Mouse (Mus musculus): ENCODE data around the gene Slc15a1. TPM values are rescaled to one million over a fixed set of nuclear protein-coding genes. Genes with fewer than 3 reads are reported as not detected.

Gene Slc15a1
- polyA plus RNA-seq, 1 experiment from 2014 or later: not detected

DNA sequence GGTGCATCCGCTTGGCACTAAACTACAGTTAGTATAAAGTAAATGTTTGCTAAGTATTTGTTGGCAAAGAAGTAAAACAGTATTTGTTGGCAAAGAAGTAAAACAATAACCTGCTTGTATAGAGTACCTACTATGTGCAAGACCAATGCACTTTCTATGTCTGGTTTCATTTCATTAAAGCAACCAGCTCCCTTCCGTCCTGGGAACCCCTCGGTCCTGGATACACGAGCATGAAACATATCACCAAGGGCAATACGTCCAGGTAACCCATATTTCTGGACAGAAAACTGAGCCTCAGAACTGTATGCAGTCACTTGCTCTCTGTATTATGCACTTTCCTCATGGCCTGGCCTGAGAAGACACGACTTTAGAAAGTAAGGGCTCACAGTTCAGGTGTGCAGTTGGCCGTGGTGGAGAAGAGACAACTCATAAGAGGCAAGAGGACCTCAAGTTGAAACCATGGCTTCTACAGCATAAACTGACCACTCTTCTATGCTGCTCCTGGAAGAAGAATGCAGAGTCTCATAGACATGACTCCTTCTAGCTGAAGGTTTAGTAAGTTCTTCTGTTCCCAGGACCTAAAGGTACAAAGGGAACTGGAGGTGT is 53.5 kb downstream of the Slc15a1 start:
- Histone ChIP-seq H3K36me3 (ENCODE audit: control insufficient read depth, insufficient read depth, low read length) (no peaks in the 10 kb centered on the region), H3K9ac (replicated peaks; ENCODE audit: low read depth, low read length) (no peak overlapping the region), H3K4me2 (ENCODE audit: low read depth, low read length) (no peak overlapping the region), H3K27ac (ENCODE audit: low read depth, low read length) (no peak overlapping the region), H3K27me3 (ENCODE audit: control insufficient read depth, insufficient read depth, low read length) (no peaks in the 10 kb centered on the region), H3K9me3 (ENCODE audit: control insufficient read depth, low read length) (no peaks in the 10 kb centered on the region), H3K4me1 (ENCODE audit: control insufficient read depth, insufficient read depth, low read length) (no peaks in the 10 kb centered on the region), H3K4me3 (ENCODE audit: low read depth, low read length) (no peak overlapping the region)
- no peak for ATAC-seq (ENCODE audit: low read depth)
- WGBS: 66% methylated on average over 7 of the region's 7 CpGs

DNA sequence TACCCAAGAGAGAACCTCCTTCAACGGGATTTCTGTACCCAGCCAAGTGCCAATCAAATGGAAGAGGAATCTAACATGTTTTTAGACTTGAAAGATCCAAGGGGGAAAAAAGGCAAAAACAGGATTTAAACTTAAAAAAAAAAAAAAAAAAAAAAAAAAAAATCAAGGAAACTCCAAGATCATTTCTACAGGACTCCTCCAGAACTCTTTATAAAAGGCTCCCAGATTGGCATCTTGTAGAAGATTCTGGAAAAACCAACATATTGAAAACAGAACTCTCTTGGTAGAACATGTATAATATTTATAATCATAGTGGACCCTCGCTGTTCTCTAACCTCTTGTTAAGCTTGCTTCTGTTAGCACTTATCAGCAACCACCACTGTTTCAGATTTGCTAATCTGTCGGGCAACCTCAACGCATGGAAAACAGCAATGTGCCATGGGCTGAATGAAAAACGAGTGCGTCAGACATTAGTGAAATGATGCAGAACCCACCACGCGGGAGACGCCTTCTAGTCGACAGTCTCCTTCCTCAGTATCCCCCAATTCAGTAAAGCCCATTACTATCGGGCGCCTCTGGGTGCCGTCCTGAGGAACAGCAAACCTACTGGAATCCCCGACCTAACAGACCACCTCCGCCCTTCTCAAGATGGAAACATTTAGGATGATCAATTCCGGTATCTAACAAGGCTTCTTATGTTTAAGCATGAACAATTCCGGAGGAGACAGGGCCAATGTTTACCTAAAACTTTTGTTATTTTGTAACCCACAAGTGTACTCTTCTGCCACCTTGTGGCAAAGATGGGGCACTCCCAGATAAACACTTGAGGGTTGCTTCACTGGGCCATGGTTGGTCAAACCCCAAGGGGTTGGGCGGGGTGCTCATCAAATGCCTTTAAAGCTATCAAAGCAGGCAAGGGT is 54.3 kb downstream of the Slc15a1 start:
- no peak overlapping the region for H3K27ac ChIP-seq (ENCODE audit: low read depth, low read length)
- H3K4me3 ChIP-seq (ENCODE audit: low read depth, low read length): no peak overlapping the region
- WGBS: 22% methylated on average over 18 of the region's 18 CpGs
- H3K4me1 ChIP-seq (ENCODE audit: control insufficient read depth, insufficient read depth, low read length): no peaks in the 10 kb centered on the region
- H3K4me2 ChIP-seq (ENCODE audit: low read depth, low read length): peak overlapping the region; percentile 12; the same call in 1 of the 2 replicates
- H3K9ac ChIP-seq (replicated peaks; ENCODE audit: low read depth, low read length): no peak overlapping the region
- ATAC-seq (ENCODE audit: low read depth): peak; percentile 42; the same call in 1 of the 2 replicates
- no peaks in the 10 kb centered on the region for H3K27me3 ChIP-seq (ENCODE audit: control insufficient read depth, insufficient read depth, low read length)
- no peaks in the 10 kb centered on the region for H3K9me3 ChIP-seq (ENCODE audit: control insufficient read depth, low read length)
- H3K36me3 ChIP-seq (ENCODE audit: control insufficient read depth, insufficient read depth, low read length): no peaks in the 10 kb centered on the region

DNA sequence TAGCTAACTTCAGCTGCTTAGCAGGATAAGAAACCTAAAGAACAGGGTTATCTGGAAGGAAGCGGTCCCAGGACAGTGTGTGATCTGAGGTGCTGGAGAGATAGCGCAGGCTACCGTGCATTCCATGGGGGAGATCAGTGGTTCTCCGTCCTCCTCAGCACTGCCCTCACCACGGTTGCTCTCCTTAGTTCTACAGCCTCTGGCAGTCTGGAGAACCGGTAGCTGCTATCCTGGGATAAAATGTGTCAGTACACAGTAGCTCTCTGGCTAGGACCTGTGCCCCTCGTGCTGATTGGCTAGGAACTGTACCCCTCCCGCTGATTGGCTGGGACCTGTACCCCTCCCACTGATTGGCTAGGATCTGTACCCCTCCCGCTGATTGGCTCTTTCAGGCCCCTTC is 58.1 kb downstream of the Slc15a1 start:
- Histone ChIP-seq H3K9ac (replicated peaks; ENCODE audit: low read depth, low read length) (no peak overlapping the region), H3K4me1 (ENCODE audit: control insufficient read depth, insufficient read depth, low read length) (no peaks in the 10 kb centered on the region), H3K4me2 (ENCODE audit: low read depth, low read length) (peak overlapping the region; percentile 44), H3K36me3 (ENCODE audit: control insufficient read depth, insufficient read depth, low read length) (no peaks in the 10 kb centered on the region), H3K4me3 (ENCODE audit: low read depth, low read length) (peak overlapping the region; percentile 21), H3K9me3 (ENCODE audit: control insufficient read depth, low read length) (no peaks in the 10 kb centered on the region), H3K27ac (ENCODE audit: low read depth, low read length) (no peak overlapping the region), H3K27me3 (ENCODE audit: control insufficient read depth, insufficient read depth, low read length) (no peaks in the 10 kb centered on the region)
- ATAC-seq (ENCODE audit: low read depth): peak; percentile 95
- WGBS: 19% methylated on average over 9 of the region's 9 CpGs

DNA sequence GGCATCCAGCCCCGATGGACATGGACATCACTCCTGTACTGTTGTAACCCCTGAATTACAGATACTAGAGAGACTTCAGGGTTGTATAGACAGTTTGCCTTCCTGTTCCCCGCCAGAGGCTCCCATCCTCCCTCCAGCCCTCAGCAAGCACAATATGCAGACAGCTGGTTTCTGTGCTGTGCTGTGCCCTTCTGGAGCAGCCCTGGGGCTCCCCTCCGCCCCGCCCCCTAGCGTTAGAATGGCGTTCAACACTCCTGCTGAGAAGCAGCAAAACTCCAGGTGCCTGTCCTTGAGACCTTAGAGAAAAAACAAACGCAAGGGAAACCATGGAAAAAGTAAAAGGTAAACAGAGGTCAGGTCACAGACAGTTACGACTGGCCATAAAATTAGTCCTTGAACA is 59.9 kb downstream of the Slc15a1 start:
- H3K4me3 ChIP-seq (ENCODE audit: low read depth, low read length): no peak overlapping the region
- H3K4me2 ChIP-seq (ENCODE audit: low read depth, low read length): no peak overlapping the region
- H3K36me3 ChIP-seq (ENCODE audit: control insufficient read depth, insufficient read depth, low read length): no peaks in the 10 kb centered on the region
- ATAC-seq (ENCODE audit: low read depth): peak; percentile 72; the same call in 1 of the 2 replicates
- no peaks in the 10 kb centered on the region for H3K9me3 ChIP-seq (ENCODE audit: control insufficient read depth, low read length)
- no peak overlapping the region for H3K27ac ChIP-seq (ENCODE audit: low read depth, low read length)
- no peaks in the 10 kb centered on the region for H3K4me1 ChIP-seq (ENCODE audit: control insufficient read depth, insufficient read depth, low read length)
- 15% methylated on average over 8 of the region's 8 CpGs for WGBS
- no peak overlapping the region for H3K9ac ChIP-seq (replicated peaks; ENCODE audit: low read depth, low read length)
- H3K27me3 ChIP-seq (ENCODE audit: control insufficient read depth, insufficient read depth, low read length): no peaks in the 10 kb centered on the region

DNA sequence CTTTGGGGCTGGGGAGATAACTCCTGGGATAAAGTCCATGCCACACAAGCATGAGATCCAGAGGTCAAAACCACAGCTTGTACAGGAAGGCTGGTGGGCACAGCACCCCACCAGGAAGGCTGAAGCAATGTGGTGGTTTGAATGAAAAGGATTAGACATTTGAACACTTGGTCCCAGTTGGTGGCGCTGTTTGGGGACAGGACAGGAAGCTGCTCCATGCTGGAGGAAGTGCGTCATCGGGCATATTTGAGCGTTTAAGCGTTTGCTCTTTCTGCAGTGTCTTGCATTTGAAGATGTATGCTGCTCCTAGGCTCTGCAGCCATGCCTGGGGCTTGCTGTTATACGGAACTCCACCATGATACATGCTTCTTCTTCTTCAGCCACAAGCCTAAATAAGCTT is 64.2 kb downstream of the Slc15a1 start:
- Histone ChIP-seq H3K36me3 (ENCODE audit: control insufficient read depth, insufficient read depth, low read length) (no peaks in the 10 kb centered on the region), H3K9ac (replicated peaks; ENCODE audit: low read depth, low read length) (no peak overlapping the region), H3K27ac (ENCODE audit: low read depth, low read length) (no peak overlapping the region), H3K4me1 (ENCODE audit: control insufficient read depth, insufficient read depth, low read length) (no peaks in the 10 kb centered on the region), H3K4me2 (ENCODE audit: low read depth, low read length) (no peak overlapping the region), H3K4me3 (ENCODE audit: low read depth, low read length) (no peak overlapping the region), H3K27me3 (ENCODE audit: control insufficient read depth, insufficient read depth, low read length) (no peaks in the 10 kb centered on the region), H3K9me3 (ENCODE audit: control insufficient read depth, low read length) (no peaks in the 10 kb centered on the region)
- ATAC-seq (ENCODE audit: low read depth): no peak
- 86% methylated on average over 6 of the region's 6 CpGs for WGBS

DNA sequence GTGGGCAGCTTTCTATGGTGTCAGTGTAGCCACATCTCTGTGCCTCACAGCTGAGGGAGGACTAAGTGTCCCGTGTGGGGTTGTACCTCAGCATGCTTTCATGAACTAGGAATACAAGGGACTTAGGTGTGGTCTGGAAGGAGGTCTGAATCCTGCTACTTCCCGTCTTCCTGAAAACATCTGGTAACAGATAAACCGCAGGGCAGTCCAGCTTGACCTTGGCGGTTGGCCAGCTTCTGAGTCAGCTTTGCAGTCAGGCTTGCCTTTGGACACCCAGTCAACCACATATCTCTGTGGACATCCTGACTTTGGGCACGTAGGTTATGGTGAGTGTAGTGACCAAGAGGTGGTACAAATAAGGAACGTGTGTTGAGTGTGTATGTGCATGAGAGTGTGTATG is 68.0 kb downstream of the Slc15a1 start:
- no peak overlapping the region for H3K9ac ChIP-seq (replicated peaks; ENCODE audit: low read depth, low read length)
- no peak overlapping the region for H3K4me3 ChIP-seq (ENCODE audit: low read depth, low read length)
- no peak overlapping the region for H3K4me2 ChIP-seq (ENCODE audit: low read depth, low read length)
- ATAC-seq (ENCODE audit: low read depth): no peak
- WGBS: 80% methylated on average over 6 of the region's 6 CpGs
- H3K36me3 ChIP-seq (ENCODE audit: control insufficient read depth, insufficient read depth, low read length): no peaks in the 10 kb centered on the region
- no peaks in the 10 kb centered on the region for H3K9me3 ChIP-seq (ENCODE audit: control insufficient read depth, low read length)
- H3K27ac ChIP-seq (ENCODE audit: low read depth, low read length): no peak overlapping the region
- no peaks in the 10 kb centered on the region for H3K27me3 ChIP-seq (ENCODE audit: control insufficient read depth, insufficient read depth, low read length)
- H3K4me1 ChIP-seq (ENCODE audit: control insufficient read depth, insufficient read depth, low read length): no peaks in the 10 kb centered on the region

DNA sequence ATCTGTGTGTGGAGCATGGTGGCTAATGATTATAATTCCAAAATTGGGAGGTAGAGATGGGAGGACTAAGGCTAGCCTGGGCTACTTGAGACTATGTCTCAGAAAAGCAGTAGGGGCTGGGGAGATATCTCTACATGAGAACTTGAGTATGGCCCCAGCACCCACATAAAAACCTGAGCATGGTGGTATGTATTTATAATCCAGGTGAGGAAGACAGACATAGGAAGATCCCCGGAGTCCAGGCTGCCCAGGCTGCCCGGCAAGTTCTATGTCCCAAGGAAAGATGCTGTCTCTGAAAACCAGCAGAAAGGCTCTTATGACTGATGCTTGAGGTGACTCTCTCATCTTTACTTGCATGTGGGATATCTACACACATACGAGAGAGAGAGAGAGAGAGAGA is 68.6 kb downstream of the Slc15a1 start:
- H3K4me1 ChIP-seq (ENCODE audit: control insufficient read depth, insufficient read depth, low read length): no peaks in the 10 kb centered on the region
- no peak overlapping the region for H3K9ac ChIP-seq (replicated peaks; ENCODE audit: low read depth, low read length)
- ATAC-seq (ENCODE audit: low read depth): no peak
- no peaks in the 10 kb centered on the region for H3K36me3 ChIP-seq (ENCODE audit: control insufficient read depth, insufficient read depth, low read length)
- H3K4me3 ChIP-seq (ENCODE audit: low read depth, low read length): no peak overlapping the region
- no peaks in the 10 kb centered on the region for H3K27me3 ChIP-seq (ENCODE audit: control insufficient read depth, insufficient read depth, low read length)
- H3K9me3 ChIP-seq (ENCODE audit: control insufficient read depth, low read length): no peaks in the 10 kb centered on the region
- WGBS: 95% methylated on average over 3 of the region's 3 CpGs
- no peak overlapping the region for H3K4me2 ChIP-seq (ENCODE audit: low read depth, low read length)
- no peak overlapping the region for H3K27ac ChIP-seq (ENCODE audit: low read depth, low read length)

DNA sequence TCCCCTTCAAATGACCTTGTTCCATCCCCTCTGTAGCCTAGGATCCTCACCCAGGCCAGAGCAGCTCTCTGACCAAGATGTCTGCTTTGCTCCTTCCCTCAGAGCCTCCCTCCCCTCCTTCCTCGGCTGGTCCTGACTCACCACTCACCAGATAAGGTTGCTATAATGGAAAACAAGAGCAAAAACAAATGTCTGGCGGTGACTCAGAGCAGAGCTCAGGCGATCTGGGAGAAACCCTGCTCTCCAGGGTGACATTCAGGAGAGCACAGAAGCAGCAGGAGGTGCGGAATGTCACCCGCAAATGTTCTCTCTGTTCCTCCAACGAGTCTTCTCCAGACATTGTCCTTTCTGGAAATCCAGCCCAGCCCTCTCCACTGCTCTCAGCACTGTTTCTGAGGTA is 69.3 kb downstream of the Slc15a1 start:
- H3K27me3 ChIP-seq (ENCODE audit: control insufficient read depth, insufficient read depth, low read length): no peaks in the 10 kb centered on the region
- no peak overlapping the region for H3K27ac ChIP-seq (ENCODE audit: low read depth, low read length)
- H3K9me3 ChIP-seq (ENCODE audit: control insufficient read depth, low read length): no peaks in the 10 kb centered on the region
- ATAC-seq (ENCODE audit: low read depth): no peak
- no peaks in the 10 kb centered on the region for H3K36me3 ChIP-seq (ENCODE audit: control insufficient read depth, insufficient read depth, low read length)
- H3K4me1 ChIP-seq (ENCODE audit: control insufficient read depth, insufficient read depth, low read length): no peaks in the 10 kb centered on the region
- 60% methylated on average over 6 of the region's 6 CpGs for WGBS
- H3K9ac ChIP-seq (replicated peaks; ENCODE audit: low read depth, low read length): no peak overlapping the region
- H3K4me3 ChIP-seq (ENCODE audit: low read depth, low read length): no peak overlapping the region
- no peak overlapping the region for H3K4me2 ChIP-seq (ENCODE audit: low read depth, low read length)

DNA sequence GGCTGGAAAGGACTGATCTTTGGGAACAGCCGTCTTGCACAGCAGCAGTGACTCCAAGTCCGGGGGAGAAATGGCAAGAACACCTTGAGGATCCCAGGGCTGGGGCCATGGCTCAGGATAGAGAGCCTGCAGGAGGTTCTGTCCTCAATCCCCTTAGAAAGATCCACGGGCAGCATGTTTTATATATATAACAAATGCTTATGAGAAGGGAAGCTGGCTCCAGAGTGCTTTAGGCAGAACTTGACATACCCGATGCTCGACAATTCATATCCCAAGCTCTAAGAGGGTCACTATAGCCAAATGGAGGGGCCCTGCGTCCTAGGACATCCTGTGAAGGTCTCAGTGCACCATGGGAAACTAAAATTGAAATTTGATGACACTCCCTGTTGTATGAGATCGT is 73.8 kb downstream of the Slc15a1 start:
- Histone ChIP-seq H3K4me1 (ENCODE audit: control insufficient read depth, insufficient read depth, low read length) (no peaks in the 10 kb centered on the region), H3K27me3 (ENCODE audit: control insufficient read depth, insufficient read depth, low read length) (no peaks in the 10 kb centered on the region), H3K9me3 (ENCODE audit: control insufficient read depth, low read length) (no peaks in the 10 kb centered on the region), H3K4me3 (ENCODE audit: low read depth, low read length) (no peak overlapping the region), H3K27ac (ENCODE audit: low read depth, low read length) (no peak overlapping the region), H3K36me3 (ENCODE audit: control insufficient read depth, insufficient read depth, low read length) (no peaks in the 10 kb centered on the region), H3K4me2 (ENCODE audit: low read depth, low read length) (no peak overlapping the region), H3K9ac (replicated peaks; ENCODE audit: low read depth, low read length) (no peak overlapping the region)
- WGBS: 85% methylated on average over 7 of the region's 7 CpGs
- ATAC-seq (ENCODE audit: low read depth): no peak

Measured in neural tube, embryonic 14.5 days (tissue).